Mouse (Mus musculus) stomach, postnatal 0 days (tissue): ENCODE measurements around the gene Hdac4.

Source experiments
- CTCF ChIP-seq: IDR thresholded peaks from 2 replicates; pipeline ENCODE4 v1.5.1; 2016; ENCODE audit warnings: antibody characterized with exemption, low read depth, mild to moderate bottlenecking, moderate library complexity
- EP300 ChIP-seq: optimal IDR thresholded peaks from 2 replicates; pipeline ENCODE3; 2016; ENCODE audit warnings: antibody characterized with exemption

GRCm38 (mm10) chr1:91942583-91942982 lies 252.9 kb downstream of the Hdac4 start:
- TF ChIP-seq CTCF (no peak), EP300 (no peak)
